Mouse (Mus musculus): Measurements from ENCODE around the gene Prl3d3.
"Not testable (repeated sequence)": the region's sequence is repeated elsewhere in the genome, so short reads cannot be mapped to it uniquely, and the experiment has no call there.

DNA sequence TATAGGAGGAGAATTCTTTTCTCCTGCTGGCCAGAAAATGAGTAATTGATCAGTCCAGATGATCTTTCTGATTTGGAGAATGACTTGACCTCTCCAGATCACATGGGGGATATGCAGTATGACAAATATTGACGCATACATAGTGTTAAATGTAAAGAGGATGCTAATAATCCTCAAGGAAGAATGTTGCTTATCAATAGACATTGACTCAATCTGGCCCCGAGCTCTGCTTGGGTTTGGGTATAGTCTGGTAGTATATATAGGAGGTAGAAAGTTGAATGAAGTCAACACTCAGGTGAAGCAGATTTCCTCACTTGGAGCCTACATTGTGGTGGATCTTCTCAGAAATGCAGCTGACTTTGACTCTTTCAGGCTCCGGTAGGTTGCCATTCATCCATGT is at the start of gene Prl3d3:
- TF ChIP-seq CTCF (IDR thresholded peaks at IDR 0.05; ENCODE audit: control insufficient read depth, insufficient read depth, low read length); POLR2A (IDR thresholded peaks at IDR 0.05; ENCODE audit: borderline replicate concordance, control insufficient read depth, low read depth, low read length): not testable (repeated sequence)

All from bone marrow, adult 2 months (tissue).